Mouse (Mus musculus) frontal cortex, postnatal 14 days (tissue): ENCODE results near the gene Taar7d.
A peak's percentile ranks its signal among the peaks of the same experiment; 100 is the strongest.
"Not testable (repeated sequence)": the region's sequence is repeated elsewhere in the genome, so short reads cannot be mapped to it uniquely, and the experiment has no call there.

Experiments
- DNase-seq, 2 experiments: peaks; one replicate each; pipeline ENCODE4 v3.0.0; 2022; ENCODE audit warnings: low spot score in 2 of 2

Taar7d gene

GRCm38 (mm10) chr10:24026922-24027321 lies at the start of gene Taar7d:
TSS of gene Taar7d (plus strand) at chr10:24027222.
- no peak for DNase-seq

GRCm38 (mm10) chr10:23977958-23978357 lies 49.1 kb upstream of the Taar7d start:
- DNase-seq, result no peak

GRCm38 (mm10) chr10:23978901-23979705 lies 47.9 kb upstream of the Taar7d start:
- DNase-seq, result peak; percentile 37 to 55

GRCm38 (mm10) chr10:23985546-23985945 lies 41.5 kb upstream of the Taar7d start, which contains the start of gene Taar6:
TSS of gene Taar6 (minus strand) at chr10:23985646.
- DNase-seq, result no peak

GRCm38 (mm10) chr10:23986419-23986818 lies 40.6 kb upstream of the Taar7d start:
- DNase-seq, result no peak

- DNase-seq, result no peak
Measured at GRCm38 (mm10) chr10:23993381-23993780, 33.6 kb upstream of the Taar7d start, which contains the start of gene Taar7a. TSS of gene Taar7a (minus strand) at chr10:23993481.

- no peak for DNase-seq
Measured at GRCm38 (mm10) chr10:23999639-24000038, 27.4 kb upstream of the Taar7d start, which contains the start of gene Taar7b. TSS of gene Taar7b (plus strand) at chr10:23999939.

GRCm38 (mm10) chr10:24006442-24006841 lies 20.6 kb upstream of the Taar7d start:
- DNase-seq, result no peak

GRCm38 (mm10) chr10:24007034-24007433 lies 20.0 kb upstream of the Taar7d start:
- no peak for DNase-seq

GRCm38 (mm10) chr10:24008143-24008542 lies 18.9 kb upstream of the Taar7d start:
- DNase-seq, result no peak

- DNase-seq, result no peak
Measured at GRCm38 (mm10) chr10:24031347-24031746, 4.3 kb downstream of the Taar7d start.

- no peak for DNase-seq
Measured at GRCm38 (mm10) chr10:24037314-24037713, 10.3 kb downstream of the Taar7d start, which contains the start of gene Taar7e. TSS of gene Taar7e (plus strand) at chr10:24037614.

- no peak for DNase-seq
Measured at GRCm38 (mm10) chr10:24040120-24040869, 13.3 kb downstream of the Taar7d start.

- DNase-seq, result no peak
Measured at GRCm38 (mm10) chr10:24049210-24049609, 22.2 kb downstream of the Taar7d start, which contains the start of gene Taar7f. TSS of gene Taar7f (plus strand) at chr10:24049510.

GRCm38 (mm10) chr10:24052039-24052438 lies 25.0 kb downstream of the Taar7d start:
- no peak for DNase-seq

- DNase-seq, result no peak
Measured at GRCm38 (mm10) chr10:24058986-24059385, 32.0 kb downstream of the Taar7d start.

GRCm38 (mm10) chr10:24074751-24075150 lies 47.7 kb downstream of the Taar7d start:
- not testable (repeated sequence) for DNase-seq

GRCm38 (mm10) chr10:24076200-24076599 lies 49.2 kb downstream of the Taar7d start, which contains the start of gene Taar8a:
TSS of gene Taar8a (plus strand) at chr10:24076500.
- not testable (repeated sequence) for DNase-seq
